Mouse (Mus musculus): Measurements from ENCODE around the gene D13Ertd608e.
"Not testable (repeated sequence)": the region's sequence is repeated elsewhere in the genome, so short reads cannot be mapped to it uniquely, and the experiment has no call there.

The D13Ertd608e gene

DNA sequence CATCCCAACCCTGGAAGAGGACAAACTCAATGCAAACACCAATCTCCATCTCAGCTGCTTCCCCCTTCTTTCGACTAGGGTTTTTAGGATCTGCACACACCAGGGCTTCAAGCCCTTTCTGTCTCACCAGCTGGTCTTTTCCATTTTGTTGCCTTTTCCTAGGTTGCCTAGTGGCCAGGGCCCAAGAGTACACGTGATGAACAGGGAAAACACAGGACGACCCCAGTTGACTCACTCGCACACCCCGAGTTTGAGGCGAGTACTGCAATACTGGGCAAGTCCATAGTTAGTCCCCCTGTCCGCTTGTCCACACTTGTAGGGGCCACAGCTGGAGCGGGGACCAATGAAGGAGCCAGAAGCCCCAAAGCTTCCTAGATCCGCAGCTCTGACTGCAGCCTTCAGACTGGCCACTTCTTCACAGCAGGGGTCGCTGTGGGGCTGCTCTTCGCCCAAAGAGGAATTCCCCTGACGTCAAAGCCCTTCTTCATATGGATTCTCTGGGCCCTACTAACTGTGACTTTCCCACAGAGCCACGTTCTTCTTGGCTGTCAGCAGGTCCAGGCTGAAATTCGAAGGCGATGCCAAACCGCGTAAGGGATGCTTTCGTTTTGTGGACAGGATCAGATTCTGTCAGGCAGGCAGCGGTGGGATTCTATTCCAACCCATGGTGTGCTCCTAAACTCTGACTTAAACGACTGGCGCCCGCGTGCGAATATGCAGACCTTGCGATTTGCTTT is at the start of gene D13Ertd608e:
D13Ertd608e (plus strand) TSS at position 687 of the 737 bp plus-strand sequence.
- DNase-seq (ENCODE audit: low read depth, low spot score): peak; percentile 58

DNA sequence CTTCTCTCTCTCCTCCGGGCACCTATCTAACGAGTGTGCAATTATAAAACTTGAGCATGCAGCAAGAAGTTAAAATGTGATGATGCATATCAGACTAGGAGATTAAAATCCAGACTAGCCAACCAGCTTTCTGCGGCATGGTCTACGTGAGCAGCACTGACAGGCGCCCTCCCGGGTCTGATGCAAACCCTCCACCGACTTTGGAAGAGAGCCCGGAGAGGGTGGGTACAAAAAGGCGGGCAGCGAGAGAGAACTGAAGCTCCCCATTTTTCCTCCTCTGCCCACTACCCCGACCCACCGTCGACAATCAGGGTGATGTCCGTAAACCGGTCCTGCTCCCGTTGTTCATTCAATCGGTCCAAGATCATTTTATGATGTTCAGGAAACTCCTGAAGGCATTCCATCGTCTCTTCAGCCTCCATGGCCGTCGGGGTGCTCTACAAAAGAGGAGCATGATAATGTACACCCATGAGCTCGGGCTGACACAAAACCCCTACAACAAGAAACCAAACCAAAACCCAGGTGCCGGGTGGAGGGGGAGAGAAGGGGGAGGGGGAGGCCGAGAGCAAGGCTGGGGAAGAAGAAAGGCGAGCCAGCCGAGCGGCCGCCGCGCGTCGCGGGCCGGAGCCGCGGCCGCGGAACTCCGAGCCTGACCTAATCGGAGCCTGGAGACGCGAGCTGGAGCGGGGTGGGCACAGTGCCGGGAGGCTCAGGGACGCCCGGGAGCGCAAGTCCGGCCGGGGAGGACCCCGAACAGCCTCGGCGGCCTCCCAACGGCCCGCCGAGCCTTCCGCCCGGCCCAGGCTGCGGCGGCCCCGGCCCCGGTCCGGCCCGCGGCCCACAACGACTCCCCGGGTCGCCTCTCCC is 45.7 kb upstream of the D13Ertd608e start:
- peak; percentile 76 for DNase-seq (ENCODE audit: low read depth, low spot score)

GRCm38 (mm10) chr13:119790761-119791579 is 44.8 kb upstream of the D13Ertd608e start, which contains the start of gene Zfp131:
Zfp131 (minus strand) TSS chr13:119790889.
- DNase-seq (ENCODE audit: low read depth, low spot score): peak; percentile 97

GRCm38 (mm10) chr13:119791580-119792135 is 44.1 kb upstream of the D13Ertd608e start:
- no peak for DNase-seq (ENCODE audit: low read depth, low spot score)

- DNase-seq (ENCODE audit: low read depth, low spot score): no peak
Observed at GRCm38 (mm10) chr13:119792791-119793404, 42.9 kb upstream of the D13Ertd608e start.

DNA sequence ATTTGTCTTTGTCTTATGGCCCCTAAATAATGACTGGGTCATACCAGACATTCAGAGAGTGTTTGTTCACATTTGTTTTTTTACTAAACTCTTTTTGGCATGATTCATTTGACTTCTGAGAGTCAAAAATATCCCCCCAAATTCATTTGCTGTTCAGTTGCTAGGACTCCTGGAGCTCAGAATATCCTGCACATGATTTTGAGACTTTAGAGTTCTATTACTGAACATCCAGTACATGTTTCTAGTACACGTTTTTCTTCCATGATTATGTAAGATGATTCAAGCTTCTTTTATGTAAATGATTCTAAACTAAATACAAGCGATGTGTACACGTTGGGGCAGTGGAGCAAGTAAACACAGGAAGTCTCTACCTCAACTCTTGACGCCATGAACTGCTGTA is 38.1 kb upstream of the D13Ertd608e start:
- no peak for DNase-seq (ENCODE audit: low read depth, low spot score)

- peak; percentile 26 for DNase-seq (ENCODE audit: low read depth, low spot score)
Observed at GRCm38 (mm10) chr13:119808937-119809336, 26.9 kb upstream of the D13Ertd608e start.

GRCm38 (mm10) chr13:119810031-119810430 is 25.8 kb upstream of the D13Ertd608e start:
- DNase-seq (ENCODE audit: low read depth, low spot score): no peak

- DNase-seq (ENCODE audit: low read depth, low spot score): no peak
Observed at GRCm38 (mm10) chr13:119816798-119817197, 19.0 kb upstream of the D13Ertd608e start.

GRCm38 (mm10) chr13:119817579-119818206 is 18.1 kb upstream of the D13Ertd608e start:
- no peak for DNase-seq (ENCODE audit: low read depth, low spot score)

DNA sequence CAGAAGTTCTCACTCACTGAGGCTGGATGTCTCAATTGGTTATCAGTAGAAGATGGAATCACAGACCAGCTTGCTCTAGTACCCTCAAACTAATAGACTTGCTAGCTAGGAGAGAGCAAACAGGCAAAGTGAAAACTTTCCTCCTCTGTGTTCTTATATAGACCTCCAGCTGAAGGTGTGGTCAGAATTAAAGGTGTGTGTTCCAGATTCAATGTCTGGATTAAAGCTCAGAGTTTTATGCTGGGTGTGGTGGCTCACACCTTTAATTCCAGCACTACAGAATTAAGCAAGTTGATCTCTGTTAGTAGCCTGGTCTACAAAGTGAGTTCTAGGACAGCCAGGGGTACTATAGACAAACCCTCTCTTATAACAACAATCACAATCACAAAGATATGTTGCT is 5.7 kb upstream of the D13Ertd608e start, which contains the start of gene AF067063:
AF067063 (minus strand) TSS at position 101 of the 400 bp plus-strand sequence.
- DNase-seq (ENCODE audit: low read depth, low spot score): not testable (repeated sequence)

DNA sequence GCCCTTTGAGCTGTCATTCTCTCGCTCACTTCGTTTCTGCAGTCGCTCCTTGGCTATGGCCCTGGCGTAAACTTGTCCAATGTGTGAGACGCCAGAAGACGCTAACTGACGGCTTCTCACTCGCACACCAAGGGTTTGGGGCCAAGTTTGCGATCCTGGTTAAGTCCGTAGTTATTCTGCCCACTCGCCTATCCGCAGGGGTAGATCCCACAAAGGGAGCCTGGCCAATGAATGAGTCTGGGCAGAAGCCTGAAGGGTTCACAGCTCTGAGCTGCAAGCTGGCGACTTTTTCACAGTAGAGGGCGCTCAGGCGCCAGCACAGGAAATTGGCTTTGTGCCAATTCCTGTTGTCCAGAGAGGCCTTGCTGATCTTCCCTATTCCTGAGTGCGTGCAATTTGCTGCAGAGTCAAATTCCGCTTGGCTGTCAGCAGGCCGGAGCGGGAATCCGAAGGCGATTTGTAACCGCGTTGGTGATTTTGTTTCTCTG is 562 bp downstream of the D13Ertd608e start:
- peak; percentile 60 for DNase-seq (ENCODE audit: low read depth, low spot score)

GRCm38 (mm10) chr13:119837719-119838337 is 2.0 kb downstream of the D13Ertd608e start:
- DNase-seq (ENCODE audit: low read depth, low spot score): peak; percentile 41

GRCm38 (mm10) chr13:119839982-119840381 is 4.2 kb downstream of the D13Ertd608e start:
- DNase-seq (ENCODE audit: low read depth, low spot score): peak; percentile 35

DNA sequence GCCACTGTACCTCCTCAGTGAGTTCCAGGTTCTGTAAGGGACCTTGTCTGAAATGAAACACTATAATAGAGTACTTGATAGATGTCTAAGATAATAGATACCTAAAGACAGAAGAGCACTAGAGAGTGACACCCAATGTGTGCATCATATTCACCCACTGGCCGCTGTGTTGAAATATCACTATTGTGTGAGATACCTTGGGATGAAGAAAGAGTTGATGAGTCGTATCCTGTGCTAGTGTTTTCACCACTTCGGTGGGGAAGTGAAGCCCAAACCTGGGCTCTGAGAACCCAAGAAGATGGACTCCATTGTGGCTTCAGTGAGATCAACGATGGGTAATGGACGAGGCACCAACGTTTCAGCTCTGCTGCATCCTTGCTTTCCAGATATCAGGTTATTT is 26.6 kb downstream of the D13Ertd608e start:
- DNase-seq (ENCODE audit: low read depth, low spot score): not testable (repeated sequence)

DNA sequence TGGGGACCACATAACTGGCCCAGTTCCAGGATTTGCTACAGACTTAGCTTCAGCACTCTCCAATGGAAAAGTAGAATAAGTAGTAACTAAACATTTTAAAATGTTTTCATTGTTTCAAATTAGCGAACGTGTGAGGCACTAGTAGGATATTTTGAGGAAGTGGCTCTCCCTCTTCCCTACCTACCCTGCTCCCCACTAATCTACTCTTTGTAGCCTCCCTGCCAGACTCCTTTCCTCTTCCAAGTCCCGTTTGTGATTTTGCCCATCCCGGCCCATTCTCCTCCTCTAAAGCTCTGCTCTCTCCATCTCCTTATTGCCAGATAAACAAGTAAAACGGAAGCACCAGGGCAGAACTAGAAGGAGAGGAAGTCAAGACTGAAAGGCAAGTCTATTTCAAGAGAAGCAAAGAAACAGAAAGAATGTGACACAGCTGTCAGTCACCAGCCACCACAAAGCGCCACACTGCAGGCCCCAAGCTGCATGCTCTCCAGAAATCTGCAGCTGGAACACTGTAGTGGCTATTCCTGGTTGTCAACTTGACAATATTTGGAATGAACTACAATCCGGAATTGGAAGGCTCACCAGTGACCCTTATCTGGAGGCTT is 28.7 kb downstream of the D13Ertd608e start:
- peak; percentile 34 for DNase-seq (ENCODE audit: low read depth, low spot score)

DNA sequence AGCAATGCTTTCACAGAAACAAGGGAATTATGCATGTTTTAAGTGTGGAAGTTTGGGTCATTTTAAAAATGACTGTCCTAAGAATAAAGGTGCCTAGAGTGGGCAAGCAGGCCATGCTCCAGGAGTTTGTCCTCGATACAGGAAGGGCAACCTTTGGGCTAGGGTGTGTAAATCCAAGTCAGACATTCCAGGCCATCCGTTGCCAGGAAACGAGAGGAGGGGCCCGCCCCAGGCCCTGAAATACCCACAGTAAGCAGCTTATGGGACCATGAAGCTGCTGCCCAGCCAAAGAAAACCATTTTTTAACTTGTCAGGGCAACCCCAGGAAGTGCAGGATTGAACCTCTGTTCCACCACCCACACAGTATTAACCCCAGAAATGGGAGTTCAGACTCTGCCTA is 51.1 kb downstream of the D13Ertd608e start:
- DNase-seq (ENCODE audit: low read depth, low spot score): not testable (repeated sequence)

- not testable (repeated sequence) for DNase-seq (ENCODE audit: low read depth, low spot score)
Observed at GRCm38 (mm10) chr13:119894685-119895084, 58.9 kb downstream of the D13Ertd608e start, which contains the start of gene Tcstv1. Tcstv1 (minus strand) TSS chr13:119894785.

Data from A20 (cell line).